In genomic region chr5:64667053-64667452, GRCm38 (mm10) we compare ENCODE assay signal across 12 mouse cellular contexts.
DNase-seq lines count a peak whose midpoint lies in the region; ATAC-seq and TF ChIP-seq lines count a peak whose summit lies in the region.
"Had no signal": no experiment of that assay in that cellular context is flagged by ENCODE, and none has a peak within 500 bp of the region (broad histone marks: within the 10 kb centered on the region; RNA-seq: fewer than 3 reads in every experiment).

No protein-coding gene starts in this region.

- TF ChIP-seq POLR2A in lung, adult 2 months (IDR thresholded peaks at IDR 0.05; ENCODE audit: borderline replicate concordance, extremely low read depth, low read depth, low read length), result no peak

- H3K27ac ChIP-seq in lung, embryonic 14.5 days (ENCODE audit: low read depth), result no peak overlapping the region
- no peak overlapping the region for H3K27ac ChIP-seq in liver, embryonic 14.5 days
- H3K27ac ChIP-seq: embryonic facial prominence, embryonic 10.5 days had no signal

- 54% methylated on average over 3 of the region's 3 CpGs for WGBS in lung, embryonic 14.5 days
- 58% methylated on average over 3 of the region's 3 CpGs for WGBS in lung, adult 2 months
- 43% methylated on average over 3 of the region's 3 CpGs for whole genome bisulfite sequencing in liver, embryonic 14.5 days (ENCODE audit: insufficient replicate concordance)

- ATAC-seq in lung, embryonic 14.5 days (ENCODE audit: insufficient read depth), result no peak
- ATAC-seq in liver, embryonic 14.5 days (ENCODE audit: insufficient read depth), result peak; percentile 76; the same call in 1 of the 2 replicates
- ATAC-seq: forebrain, embryonic 16.5 days had no signal

- no peak overlapping the region for H3K9ac ChIP-seq in lung, embryonic 14.5 days
- H3K9ac ChIP-seq in liver, embryonic 14.5 days (replicated peaks), result no peak overlapping the region

- no peaks in the 10 kb centered on the region for H3K9me3 ChIP-seq in lung, embryonic 14.5 days (ENCODE audit: low read depth, low read length)
- no peaks in the 10 kb centered on the region for H3K9me3 ChIP-seq in liver, embryonic 14.5 days (ENCODE audit: control insufficient read depth, low read length)
- H3K9me3 ChIP-seq: embryonic facial prominence, embryonic 10.5 days; G1E had no signal

- TF ChIP-seq EP300 in liver, embryonic 14.5 days (IDR thresholded peaks at IDR 0.05; ENCODE audit: low read depth), result no peak

- no peaks in the 10 kb centered on the region for H3K27me3 ChIP-seq in lung, embryonic 14.5 days (ENCODE audit: insufficient read depth, low read length)
- no peaks in the 10 kb centered on the region for H3K27me3 ChIP-seq in liver, embryonic 14.5 days (ENCODE audit: control insufficient read depth, insufficient read depth, low read length)

- no peaks in the 10 kb centered on the region for H3K4me1 ChIP-seq in lung, embryonic 14.5 days (ENCODE audit: insufficient read depth)
- H3K4me1 ChIP-seq in lung, adult 2 months (ENCODE audit: control insufficient read depth, insufficient read depth, low read length), result no peaks in the 10 kb centered on the region
- H3K4me1 ChIP-seq in liver, embryonic 14.5 days (replicated peaks; ENCODE audit: control insufficient read depth in 2 of 2, insufficient read depth in 2 of 2, low read length in 1 of 2), result peaks cover 8 to 17% of the 10 kb centered on the region in 2 experiments

- no peak overlapping the region for H3K4me2 ChIP-seq in lung, embryonic 14.5 days
- H3K4me2 ChIP-seq in liver, embryonic 14.5 days (ENCODE audit: low read depth), result no peak overlapping the region

- no peak overlapping the region for H3K4me3 ChIP-seq in lung, embryonic 14.5 days (ENCODE audit: low read depth, low read length)
- no peak overlapping the region for H3K4me3 ChIP-seq in lung, adult 2 months (replicated peaks; ENCODE audit: extremely low read depth, low read depth, low read length)
- H3K4me3 ChIP-seq in liver, embryonic 14.5 days (ENCODE audit: insufficient read depth in 1 of 2, low read depth in 2 of 2, low read length in 2 of 2), result no peak overlapping the region
- H3K4me3 ChIP-seq: embryonic facial prominence, embryonic 10.5 days had no signal

- intact Hi-C loops in gastrocnemius, postnatal 14 days (cut with DNase I; ENCODE audit: low total_unique reads), result no loop called here

- TF ChIP-seq CTCF in lung, embryonic 14.5 days (IDR thresholded peaks at IDR 0.05; ENCODE audit: low read depth), result no peak
- TF ChIP-seq CTCF in lung, adult 2 months (IDR thresholded peaks at IDR 0.05; ENCODE audit: insufficient read depth, low read length), result no peak
- no peak for TF ChIP-seq CTCF in liver, embryonic 14.5 days (IDR thresholded peaks at IDR 0.05; ENCODE audit: low read depth)

- H3K36me3 ChIP-seq in lung, embryonic 14.5 days (ENCODE audit: insufficient read depth), result no peaks in the 10 kb centered on the region
- H3K36me3 ChIP-seq in liver, embryonic 14.5 days (replicated peaks; ENCODE audit: control insufficient read depth, insufficient read depth, low read depth), result no peaks in the 10 kb centered on the region
- H3K36me3 ChIP-seq: embryonic facial prominence, embryonic 10.5 days; G1E had no signal

- DNase-seq in lung, embryonic 14.5 days, result peak; percentile 8
- DNase-seq in lung, adult 2 months, result no peak
- DNase-seq in gastrocnemius, postnatal 14 days, result peak; percentile 28
- peak in 2 of 3 experiments; percentile 15 to 27 for DNase-seq in liver, embryonic 14.5 days (ENCODE audit: low read depth in 3 of 3, low spot score in 3 of 3)
- DNase-seq in adrenal gland, postnatal 4 days (ENCODE audit: low spot score in 2 of 2), result no peak
- no peak for DNase-seq in embryo, embryonic 11 days
- no peak for DNase-seq in yolk sac, embryonic 10.5 days (ENCODE audit: low spot score)
- DNase-seq: cerebellum, adult 11-12 months; right cerebral cortex, postnatal 25 days had no signal

Comparison
In these comparisons a context has a peak if more than half of its experiments do, and no peak if none do; other contexts are left out.
1. DNase-seq: peak in lung, embryonic 14.5 days (single experiment), gastrocnemius, postnatal 14 days (single experiment) and liver, embryonic 14.5 days (2 of 3); none in lung, adult 2 months (single experiment), adrenal gland, postnatal 4 days (0 of 2), embryo, embryonic 11 days (single experiment) and yolk sac, embryonic 10.5 days (single experiment).